Mouse (Mus musculus) T-cell, adult 2 months (primary cell): ENCODE data around the gene Slc44a3.

ENCODE experiments used
- DNase-seq: peaks from one replicate; pipeline ENCODE4 v3.0.0; 2022; ENCODE audit warnings: low spot score

Slc44a3 gene

GRCm38 (mm10) chr3:121532176-121532575 lies at the start of gene Slc44a3:
Gene Slc44a3, minus strand, starts transcription at chr3:121532404.
- DNase-seq = peak; percentile 1

- DNase-seq = no peak
Observed at GRCm38 (mm10) chr3:121579880-121580549, 47.8 kb upstream of the Slc44a3 start.

GRCm38 (mm10) chr3:121579402-121579801 lies 47.2 kb upstream of the Slc44a3 start:
- no peak for DNase-seq

GRCm38 (mm10) chr3:121578706-121579105 lies 46.5 kb upstream of the Slc44a3 start:
- DNase-seq = no peak

- no peak for DNase-seq
Observed at GRCm38 (mm10) chr3:121577641-121578040, 45.4 kb upstream of the Slc44a3 start.

GRCm38 (mm10) chr3:121577032-121577591 lies 44.9 kb upstream of the Slc44a3 start:
- DNase-seq = no peak

GRCm38 (mm10) chr3:121576367-121576766 lies 44.2 kb upstream of the Slc44a3 start:
- no peak for DNase-seq

- DNase-seq = no peak
Observed at GRCm38 (mm10) chr3:121574386-121574785, 42.2 kb upstream of the Slc44a3 start.

- DNase-seq = no peak
Observed at GRCm38 (mm10) chr3:121573858-121574257, 41.7 kb upstream of the Slc44a3 start.

GRCm38 (mm10) chr3:121571491-121571890 lies 39.3 kb upstream of the Slc44a3 start:
- no peak for DNase-seq

GRCm38 (mm10) chr3:121570623-121571022 lies 38.4 kb upstream of the Slc44a3 start:
- no peak for DNase-seq

GRCm38 (mm10) chr3:121569767-121570166 lies 37.6 kb upstream of the Slc44a3 start:
- no peak for DNase-seq

- DNase-seq = no peak
Observed at GRCm38 (mm10) chr3:121569004-121569403, 36.8 kb upstream of the Slc44a3 start.

GRCm38 (mm10) chr3:121567904-121568303 lies 35.7 kb upstream of the Slc44a3 start:
- DNase-seq = no peak

- no peak for DNase-seq
Observed at GRCm38 (mm10) chr3:121567337-121567900, 35.2 kb upstream of the Slc44a3 start.

GRCm38 (mm10) chr3:121566901-121567300 lies 34.7 kb upstream of the Slc44a3 start:
- DNase-seq = no peak

- DNase-seq = no peak
Observed at GRCm38 (mm10) chr3:121561803-121562202, 29.6 kb upstream of the Slc44a3 start.

GRCm38 (mm10) chr3:121560115-121560865 lies 28.1 kb upstream of the Slc44a3 start:
- no peak for DNase-seq

GRCm38 (mm10) chr3:121559406-121560114 lies 27.4 kb upstream of the Slc44a3 start:
- no peak for DNase-seq

- DNase-seq = no peak
Observed at GRCm38 (mm10) chr3:121558861-121559260, 26.7 kb upstream of the Slc44a3 start.

- no peak for DNase-seq
Observed at GRCm38 (mm10) chr3:121556304-121556703, 24.1 kb upstream of the Slc44a3 start.

- DNase-seq = no peak
Observed at GRCm38 (mm10) chr3:121553294-121553693, 21.1 kb upstream of the Slc44a3 start.
